Mouse (Mus musculus): ENCODE data around the gene Zfp810. TPM values are rescaled to one million over a fixed set of nuclear protein-coding genes. Genes with fewer than 3 reads are reported as not detected.
"Not testable (repeated sequence)": the region's sequence is repeated elsewhere in the genome, so short reads cannot be mapped to it uniquely, and the experiment has no call there.

Zfp810 gene
- 10 to 100 TPM; 17.3 to 18.4 TPM for total RNA-seq (2021)

- DNase-seq = peak; percentile 90 to 91
Observed at GRCm38 (mm10) chr9:22307156-22307919, at the start of gene Zfp810. TSS of gene Zfp810 (minus strand) at chr9:22307648.

- no peak for DNase-seq
Observed at GRCm38 (mm10) chr9:22355919-22356318, 48.5 kb upstream of the Zfp810 start.

- no peak for DNase-seq
Observed at GRCm38 (mm10) chr9:22353901-22354300, 46.5 kb upstream of the Zfp810 start.

- DNase-seq = no peak
Observed at GRCm38 (mm10) chr9:22353465-22353864, 46.0 kb upstream of the Zfp810 start.

- DNase-seq = no peak
Observed at GRCm38 (mm10) chr9:22340331-22340730, 32.9 kb upstream of the Zfp810 start.

GRCm38 (mm10) chr9:22337217-22337616 is 29.8 kb upstream of the Zfp810 start:
- no peak for DNase-seq

- DNase-seq = peak; percentile 74 to 77
Observed at GRCm38 (mm10) chr9:22327475-22328387, 20.3 kb upstream of the Zfp810 start.

GRCm38 (mm10) chr9:22327099-22327474 is 19.6 kb upstream of the Zfp810 start:
- no peak for DNase-seq

GRCm38 (mm10) chr9:22324579-22324978 is 17.1 kb upstream of the Zfp810 start:
- no peak for DNase-seq

GRCm38 (mm10) chr9:22322381-22323211 is 15.1 kb upstream of the Zfp810 start:
- DNase-seq = no peak

GRCm38 (mm10) chr9:22319109-22319508 is 11.7 kb upstream of the Zfp810 start:
- DNase-seq = no peak

GRCm38 (mm10) chr9:22316047-22316446 is 8.6 kb upstream of the Zfp810 start:
- DNase-seq = not testable (repeated sequence)

- DNase-seq = no peak
Observed at GRCm38 (mm10) chr9:22314066-22314465, 6.6 kb upstream of the Zfp810 start.

- no peak for DNase-seq
Observed at GRCm38 (mm10) chr9:22313218-22313617, 5.8 kb upstream of the Zfp810 start.

- DNase-seq = no peak
Observed at GRCm38 (mm10) chr9:22309651-22310050, 2.2 kb upstream of the Zfp810 start.

GRCm38 (mm10) chr9:22307920-22308262 is 443 bp upstream of the Zfp810 start:
- DNase-seq = not testable (repeated sequence)

GRCm38 (mm10) chr9:22306726-22307125 is 722 bp downstream of the Zfp810 start:
- peak in 1 of 2 experiments; percentile 6 for DNase-seq

GRCm38 (mm10) chr9:22302199-22302598 is 5.2 kb downstream of the Zfp810 start:
- DNase-seq = no peak

GRCm38 (mm10) chr9:22278733-22279132 is 28.7 kb downstream of the Zfp810 start:
- DNase-seq = no peak

GRCm38 (mm10) chr9:22268886-22269285 is 38.6 kb downstream of the Zfp810 start:
- no peak for DNase-seq

GRCm38 (mm10) chr9:22262611-22263010 is 44.8 kb downstream of the Zfp810 start:
- DNase-seq = no peak

- no peak for DNase-seq
Observed at GRCm38 (mm10) chr9:22261594-22261993, 45.9 kb downstream of the Zfp810 start.

- no peak for DNase-seq
Observed at GRCm38 (mm10) chr9:22260092-22260422, 47.4 kb downstream of the Zfp810 start.
